Mouse (Mus musculus) lung, postnatal 0 days (tissue): ENCODE data around the gene Prox1.

Experiments
- CTCF ChIP-seq: IDR thresholded peaks from 2 replicates; pipeline ENCODE4 v1.5.1; 2016; ENCODE audit warnings: antibody characterized with exemption, mild to moderate bottlenecking
- EP300 ChIP-seq: IDR thresholded peaks from 2 replicates; pipeline ENCODE4 v1.6.1; 2016; ENCODE audit warnings: antibody characterized with exemption, mild to moderate bottlenecking, control low read depth

- TF ChIP-seq EP300: no peak
- no peak for TF ChIP-seq CTCF
These were observed 30.5 kb upstream of the Prox1 start for GRCm38 (mm10) chr1:190200996-190201395.
